Mouse (Mus musculus): Measurements from ENCODE around the gene Pltp.
"Not testable (repeated sequence)": the region's sequence is repeated elsewhere in the genome, so short reads cannot be mapped to it uniquely, and the experiment has no call there.

DNA sequence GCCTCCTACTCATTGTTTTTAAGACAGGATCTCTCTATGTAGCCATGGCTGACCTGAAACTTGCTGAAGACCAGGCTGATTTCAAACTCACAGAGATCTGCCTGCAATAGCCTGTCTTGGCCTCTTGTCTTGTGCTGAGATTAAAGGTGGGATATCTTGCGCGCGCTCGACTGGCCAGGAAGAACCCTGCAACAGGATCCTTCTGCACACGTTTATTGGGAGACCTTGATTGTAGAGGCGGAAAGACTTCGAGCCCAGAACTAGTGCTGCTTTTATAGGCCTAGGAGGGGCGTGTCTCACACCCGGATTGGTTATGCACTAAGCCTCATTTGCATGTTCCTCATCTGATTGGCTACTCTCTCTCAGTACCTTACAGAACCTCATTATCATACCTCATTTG, 5.9 kb upstream of the Pltp start:
- not testable (repeated sequence) for TF ChIP-seq CTCF (conservative IDR thresholded peaks at IDR 0.05; ENCODE audit: insufficient read depth, insufficient read length, low read depth, low read length); POLR2A (IDR thresholded peaks at IDR 0.05; ENCODE audit: low read depth, low read length)

Measured in kidney, adult 2 months (tissue).